In genomic region chr1:127773803-127774500, GRCm38 (mm10) we compare ENCODE assay signal across 8 mouse cellular contexts. TPM values are rescaled to one million over a fixed set of nuclear protein-coding genes. Genes with fewer than 3 reads are reported as not detected.
DNase-seq lines count a peak whose midpoint lies in the region; ATAC-seq and TF ChIP-seq lines count a peak whose summit lies in the region.

Gene Ccnt2, plus strand, starts transcription at chr1:127774164.

- peak within 1 kb of the TSS; percentile 77 for H3K4me2 ChIP-seq in heart, embryonic 15.5 days
- H3K4me2 ChIP-seq in liver, embryonic 14.5 days (ENCODE audit: low read depth), result peak within 1 kb of the TSS; percentile 77
- H3K4me2 ChIP-seq in neural tube, embryonic 11.5 days (ENCODE audit: low read depth), result peak within 1 kb of the TSS; percentile 78
- H3K4me2 ChIP-seq in stomach, postnatal 0 days (replicated peaks; ENCODE audit: low read depth), result peak within 1 kb of the TSS; percentile 68

- ATAC-seq in heart, embryonic 15.5 days (replicated peaks; ENCODE audit: insufficient number of reproducible peaks, insufficient read depth, low FRiP score, low read depth), result peak; percentile 100
- peak; percentile 97 for ATAC-seq in liver, embryonic 14.5 days (ENCODE audit: insufficient read depth)
- ATAC-seq in neural tube, embryonic 11.5 days (ENCODE audit: insufficient read depth, low FRiP score, low TSS enrichment), result peak; percentile 97
- ATAC-seq in stomach, postnatal 0 days (ENCODE audit: low FRiP score, low TSS enrichment), result peak; percentile 99

- H3K9ac ChIP-seq in heart, embryonic 15.5 days, result peak within 1 kb of the TSS; percentile 85
- H3K9ac ChIP-seq in liver, embryonic 14.5 days (replicated peaks), result peak within 1 kb of the TSS; percentile 94
- peak within 1 kb of the TSS; percentile 86 for H3K9ac ChIP-seq in neural tube, embryonic 11.5 days (ENCODE audit: low read length)
- H3K9ac ChIP-seq in stomach, postnatal 0 days (ENCODE audit: low read length), result peak within 1 kb of the TSS; percentile 94

- TF ChIP-seq EP300 in liver, embryonic 14.5 days (IDR thresholded peaks at IDR 0.05; ENCODE audit: low read depth), result no peak; the same call in 1 of the 2 replicates
- TF ChIP-seq EP300 in stomach, postnatal 0 days (optimal IDR thresholded peaks at IDR 0.05), result no peak

- peaks cover 16% of the 10 kb centered on the region for H3K36me3 ChIP-seq in forebrain, embryonic 10.5 days (replicated peaks)
- H3K36me3 ChIP-seq in heart, embryonic 15.5 days, result no peaks in the 10 kb centered on the region
- H3K36me3 ChIP-seq in liver, embryonic 14.5 days (replicated peaks; ENCODE audit: control insufficient read depth, insufficient read depth, low read depth), result peaks cover 15% of the 10 kb centered on the region
- no peaks in the 10 kb centered on the region for H3K36me3 ChIP-seq in neural tube, embryonic 11.5 days (ENCODE audit: control insufficient read depth, insufficient read depth, low read length)
- no peaks in the 10 kb centered on the region for H3K36me3 ChIP-seq in stomach, postnatal 0 days (ENCODE audit: control insufficient read depth, insufficient read depth, low read length)

- peaks cover 33% of the 10 kb centered on the region for H3K4me1 ChIP-seq in forebrain, embryonic 10.5 days
- peaks cover 27% of the 10 kb centered on the region for H3K4me1 ChIP-seq in heart, embryonic 15.5 days (replicated peaks)
- peaks cover 17 to 25% of the 10 kb centered on the region in 2 experiments for H3K4me1 ChIP-seq in liver, embryonic 14.5 days (replicated peaks; ENCODE audit: control insufficient read depth in 2 of 2, insufficient read depth in 2 of 2, low read length in 1 of 2)
- H3K4me1 ChIP-seq in neural tube, embryonic 11.5 days (ENCODE audit: control insufficient read depth, insufficient read depth, low read length), result peaks cover 3% of the 10 kb centered on the region
- H3K4me1 ChIP-seq in stomach, postnatal 0 days (replicated peaks; ENCODE audit: control insufficient read depth, insufficient read depth), result 0 out of 2 replicates have a peak, but pooled peaks cover 2% of the 10 kb centered on the region

- no peak; the same call in none of the 2 replicates for TF ChIP-seq CTCF in liver, embryonic 14.5 days (IDR thresholded peaks at IDR 0.05; ENCODE audit: low read depth)
- peak; percentile 52 for TF ChIP-seq CTCF in stomach, postnatal 0 days (IDR thresholded peaks at IDR 0.05; ENCODE audit: low read depth)

- DNase-seq in CD8-positive naive resting alpha-beta T cell, adult 2 months (ENCODE audit: low read depth in 2 of 2, low spot score in 2 of 2), result peak; percentile 98
- DNase-seq in c-Kit-positive CD71-negative TER-119-negative erythroid progenitor cells, embryonic 14.5 days (ENCODE audit: low read depth), result peak; percentile 98
- DNase-seq in forebrain, embryonic 10.5 days (ENCODE audit: extremely low spot score, low spot score), result peak; percentile 99
- DNase-seq in kidney, postnatal 25 days, result peak; percentile 99 to 100
- DNase-seq in liver, embryonic 14.5 days (ENCODE audit: low read depth in 3 of 3, low spot score in 3 of 3), result peak; percentile 98 to 99 (median 98)
- peak; percentile 100 for DNase-seq in neural tube, embryonic 11.5 days (ENCODE audit: low spot score)
- peak; percentile 100 for DNase-seq in stomach, postnatal 0 days (ENCODE audit: low spot score)

- no peaks in the 10 kb centered on the region for H3K9me3 ChIP-seq in forebrain, embryonic 10.5 days
- no peaks in the 10 kb centered on the region for H3K9me3 ChIP-seq in heart, embryonic 15.5 days (replicated peaks)
- H3K9me3 ChIP-seq in liver, embryonic 14.5 days (ENCODE audit: control insufficient read depth, low read length), result no peaks in the 10 kb centered on the region
- no peaks in the 10 kb centered on the region for H3K9me3 ChIP-seq in neural tube, embryonic 11.5 days (ENCODE audit: control insufficient read depth, low read length)
- no peaks in the 10 kb centered on the region for H3K9me3 ChIP-seq in stomach, postnatal 0 days (ENCODE audit: control insufficient read depth, low read length)

- H3K27ac ChIP-seq in forebrain, embryonic 10.5 days, result peak within 1 kb of the TSS; percentile 97
- H3K27ac ChIP-seq in heart, embryonic 15.5 days, result peak within 1 kb of the TSS; percentile 97
- peak within 1 kb of the TSS; percentile 81 for H3K27ac ChIP-seq in liver, embryonic 14.5 days
- H3K27ac ChIP-seq in neural tube, embryonic 11.5 days (ENCODE audit: low read depth, low read length), result peak within 1 kb of the TSS; percentile 90
- H3K27ac ChIP-seq in stomach, postnatal 0 days (replicated peaks), result peak within 1 kb of the TSS; percentile 98

- peak within 1 kb of the TSS; percentile 97 for H3K4me3 ChIP-seq in forebrain, embryonic 10.5 days
- H3K4me3 ChIP-seq in heart, embryonic 15.5 days, result peak within 1 kb of the TSS; percentile 76
- peak within 1 kb of the TSS; percentile 88 to 99 for H3K4me3 ChIP-seq in liver, embryonic 14.5 days (ENCODE audit: insufficient read depth in 1 of 2, low read depth in 2 of 2, low read length in 2 of 2)
- peak within 1 kb of the TSS; percentile 93 for H3K4me3 ChIP-seq in neural tube, embryonic 11.5 days (ENCODE audit: low read depth, low read length)
- H3K4me3 ChIP-seq in stomach, postnatal 0 days (ENCODE audit: low read depth, low read length), result peak within 1 kb of the TSS; percentile 90

- WGBS in forebrain, embryonic 10.5 days, result under 1% methylated on average over 63 of the region's 63 CpGs
- under 1% methylated on average over 62 of the region's 63 CpGs for WGBS in heart, embryonic 15.5 days
- under 1% methylated on average over 63 of the region's 63 CpGs for WGBS in liver, embryonic 14.5 days (ENCODE audit: insufficient replicate concordance)
- under 1% methylated on average over 49 of the region's 63 CpGs for WGBS in neural tube, embryonic 11.5 days
- WGBS in stomach, postnatal 0 days, result under 1% methylated on average over 57 of the region's 63 CpGs

- H3K27me3 ChIP-seq in forebrain, embryonic 10.5 days (ENCODE audit: poor library complexity, severe bottlenecking), result no peaks in the 10 kb centered on the region
- H3K27me3 ChIP-seq in heart, embryonic 15.5 days, result no peaks in the 10 kb centered on the region
- H3K27me3 ChIP-seq in liver, embryonic 14.5 days (ENCODE audit: control insufficient read depth, insufficient read depth, low read length), result no peaks in the 10 kb centered on the region
- H3K27me3 ChIP-seq in neural tube, embryonic 11.5 days (ENCODE audit: control insufficient read depth, insufficient read depth, low read length), result no peaks in the 10 kb centered on the region
- H3K27me3 ChIP-seq in stomach, postnatal 0 days (ENCODE audit: control insufficient read depth, insufficient read depth, low read length), result no peaks in the 10 kb centered on the region

RNA-seq across cellular contexts. Expression of gene Ccnt2, which starts in this region (rescaled TPM):
- 96.6 and 98.2 TPM in 2 replicates for polyA plus RNA-seq in forebrain, embryonic 10.5 days (2016; fragmentation: Nextera tagmentation; extraction: Ambion mirVana)
- 59.9 and 62.5 TPM in 2 replicates for polyA plus RNA-seq in heart, embryonic 15.5 days (2015; fragmentation: Nextera tagmentation; extraction: Ambion mirVana)
- polyA plus RNA-seq in liver, embryonic 14.5 days (2012; rRNA removed), result 13.8 and 16.1 TPM in 2 replicates
- polyA plus RNA-seq in liver, embryonic 14.5 days (2014; fragmentation: Nextera tagmentation; extraction: Ambion mirVana), result 19.6 and 20.6 TPM in 2 replicates
- polyA plus RNA-seq in neural tube, embryonic 11.5 days (2014; fragmentation: Nextera tagmentation; extraction: Ambion mirVana), result 91.0 and 93.1 TPM in 2 replicates
- polyA plus RNA-seq in stomach, postnatal 0 days (2015; fragmentation: Nextera tagmentation; extraction: Ambion mirVana), result 24.7 and 30.1 TPM in 2 replicates

Comparison
In these comparisons a context has a peak if more than half of its experiments do, and no peak if none do; other contexts are left out.
1. Peak in every context shown above with its lines: DNase-seq, ATAC-seq, H3K4me3 ChIP-seq and H3K27ac ChIP-seq.